Mouse (Mus musculus) embryonic stem cell, embryonic (primary cell): ENCODE data around the gene Zfp692.
"Not testable (repeated sequence)": the region's sequence is repeated elsewhere in the genome, so short reads cannot be mapped to it uniquely, and the experiment has no call there.

ENCODE experiments used
- CTCF ChIA-PET, 4 experiments: fragments of 300-600 bp in 2 of 4; fragments of 350-600 bp in 2 of 4; sonication (Branson Sonifier 250); formaldehyde crosslinking; loops; one replicate each; lab custom pipeline; 2022; ENCODE audit warnings: inconsistent platforms in 2 of 4; lab: Charles Lee
- POLR2A ChIA-PET, 4 experiments: fragments of 300-600 bp in 2 of 4; fragments of 350-600 bp in 2 of 4; sonication (Branson Sonifier 250); formaldehyde crosslinking; loops; one replicate each; lab custom pipeline; 2022; ENCODE audit warnings: antibody characterized with exemption in 4 of 4, inconsistent platforms in 1 of 4; lab: Charles Lee

The Zfp692 gene

DNA sequence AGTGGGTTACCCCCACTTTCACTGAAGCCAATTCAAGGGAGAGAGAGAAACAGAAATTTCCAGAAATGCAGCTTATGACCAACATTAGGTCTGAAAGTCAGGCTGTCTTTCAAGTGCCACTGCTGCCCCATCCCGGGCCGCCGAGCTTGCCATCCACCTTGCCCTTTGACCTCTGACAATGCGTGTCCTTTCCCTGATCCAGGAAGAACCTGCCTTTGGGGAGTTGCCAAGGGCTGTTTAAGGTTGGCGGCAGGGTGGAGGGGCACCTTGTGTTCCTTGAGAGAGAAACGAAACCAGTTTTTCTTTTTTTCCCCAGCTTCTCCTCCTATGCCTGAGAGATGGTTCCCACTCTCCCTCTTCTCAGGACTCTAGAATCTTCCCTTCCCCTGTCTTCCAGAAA, 55.7 kb downstream of the Zfp692 start:
- CTCF ChIA-PET, result interaction anchor here in 2 of 4 experiments (0.5 to 1.1 kb wide), 3 partner anchors 9 to 161 kb away, joined by 3 read pairs; no protein-coding TSS in a partner anchor
- POLR2A ChIA-PET, result not testable (repeated sequence)
